Mouse (Mus musculus) heart, embryonic 10.5 days (tissue): ENCODE results near the gene Gm28038. TPM values are rescaled to one million over a fixed set of nuclear protein-coding genes. Genes with fewer than 3 reads are reported as not detected.

Experiments
- DNase-seq: peaks from one replicate; pipeline ENCODE4 v3.0.0-alpha.2; 2017; ENCODE audit warnings: low spot score
- H3K27ac ChIP-seq: fragments of 300-500 bp; sonication (generic); 2 replicates; pipeline ENCODE4 v1.5.1; 2016; ENCODE audit warnings: mild to moderate bottlenecking
- H3K27me3 ChIP-seq: fragments of 300-500 bp; sonication (generic); 2 replicates; pipeline ENCODE4 v1.6.1; 2016; ENCODE audit warnings: mild to moderate bottlenecking; ENCODE audit not compliant: poor library complexity, insufficient read depth, severe bottlenecking
- H3K36me3 ChIP-seq: fragments of 300-500 bp; sonication (generic); 2 replicates; pipeline ENCODE4 v1.6.1; 2016; ENCODE audit warnings: mild to moderate bottlenecking, moderate library complexity
- H3K4me1 ChIP-seq: fragments of 300-500 bp; sonication (generic); 2 replicates; pipeline ENCODE4 v1.6.1; 2016; ENCODE audit warnings: mild to moderate bottlenecking
- H3K4me3 ChIP-seq: fragments of 300-500 bp; sonication (generic); 2 replicates; pipeline ENCODE4 v1.5.1; 2016; ENCODE audit warnings: mild to moderate bottlenecking, moderate library complexity
- H3K9me3 ChIP-seq: fragments of 300-500 bp; sonication (generic); 2 replicates; pipeline ENCODE4 v1.6.1; 2016; ENCODE audit warnings: mild to moderate bottlenecking, moderate library complexity
- WGBS: fragments of 180-500 bp; shearing (Covaris S2); methylation state at CpG from one replicate; pipeline ENCODE4 v1.1.7; 2016; 5-methylcytosine and 5-hydroxymethylcytosine counted together
- polyA plus RNA-seq: library from polyadenylated mRNA; unstranded; fragments of >200 nt; fragmentation: Nextera tagmentation; extraction: Ambion mirVana; gene quantifications from 2 replicates; pipeline ENCODE4 v1.2.1, GENCODE M21; 2016

Gm28038 gene
- polyA plus RNA-seq, 1 experiment from 2014 or later: not detected

GRCm38 (mm10) chr2:30261064-30261736 lies 19.6 kb upstream of the Gm28038 start:
- Histone ChIP-seq H3K9me3 (no peaks in the 10 kb centered on the region), H3K27me3 (no peaks in the 10 kb centered on the region), H3K4me1 (peaks cover 49% of the 10 kb centered on the region), H3K27ac (no peak overlapping the region), H3K4me3 (no peak overlapping the region), H3K36me3 (peaks cover 85% of the 10 kb centered on the region)
- 82% methylated on average over 4 of the region's 4 CpGs for WGBS
- no peak for DNase-seq

GRCm38 (mm10) chr2:30261921-30262839 lies 18.7 kb upstream of the Gm28038 start:
- no peak overlapping the region for H3K4me3 ChIP-seq
- H3K27ac ChIP-seq: peak overlapping the region; percentile 24; the same call in 1 of the 2 replicates
- peaks cover 75% of the 10 kb centered on the region for H3K36me3 ChIP-seq
- DNase-seq: no peak
- WGBS: 89% methylated on average over 18 of the region's 18 CpGs
- no peaks in the 10 kb centered on the region for H3K27me3 ChIP-seq
- peaks cover 58% of the 10 kb centered on the region for H3K4me1 ChIP-seq
- no peaks in the 10 kb centered on the region for H3K9me3 ChIP-seq

- Histone ChIP-seq H3K4me1 (peaks cover 53% of the 10 kb centered on the region), H3K4me3 (no peak overlapping the region), H3K9me3 (no peaks in the 10 kb centered on the region), H3K27ac (no peak overlapping the region), H3K27me3 (no peaks in the 10 kb centered on the region), H3K36me3 (peaks cover 67% of the 10 kb centered on the region)
- no peak for DNase-seq
- 57% methylated on average over 4 of the region's 4 CpGs for WGBS
These were observed 17.9 kb upstream of the Gm28038 start for GRCm38 (mm10) chr2:30262840-30263441.

DNA sequence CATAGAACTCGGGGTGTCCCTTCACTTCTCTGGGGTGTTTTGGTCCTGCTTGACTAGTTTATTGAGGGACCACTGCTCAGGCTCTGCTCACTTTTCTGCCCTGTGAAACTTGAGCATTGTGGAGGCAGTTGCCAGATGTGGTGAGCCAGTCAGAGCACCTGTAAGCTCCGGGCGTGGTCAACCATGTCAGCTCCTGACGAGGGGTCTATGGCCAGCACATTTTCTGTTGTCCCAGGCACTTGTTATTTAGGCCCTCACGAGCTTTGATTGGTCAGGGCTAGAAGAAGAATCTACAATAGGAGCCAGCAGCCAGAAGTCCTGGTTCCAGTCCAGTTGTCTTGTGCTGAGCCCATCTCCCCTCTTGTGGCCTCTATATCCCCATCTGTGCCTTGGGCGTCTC lies 17.0 kb upstream of the Gm28038 start:
- H3K27ac ChIP-seq: 0 out of 2 replicates have a peak overlapping the region, but pooled peaks have one; percentile 10
- H3K27me3 ChIP-seq: no peaks in the 10 kb centered on the region
- no peak for DNase-seq
- 87% methylated on average over 6 of the region's 6 CpGs for WGBS
- peaks cover 58% of the 10 kb centered on the region for H3K36me3 ChIP-seq
- H3K4me1 ChIP-seq: peaks cover 48% of the 10 kb centered on the region
- H3K4me3 ChIP-seq: no peak overlapping the region
- no peaks in the 10 kb centered on the region for H3K9me3 ChIP-seq

- no peak for DNase-seq
- Histone ChIP-seq H3K4me3 (no peak overlapping the region), H3K27me3 (no peaks in the 10 kb centered on the region), H3K4me1 (peaks cover 43% of the 10 kb centered on the region), H3K36me3 (peaks cover 48% of the 10 kb centered on the region), H3K9me3 (no peaks in the 10 kb centered on the region), H3K27ac (peak overlapping the region; percentile 85)
- WGBS: 73% methylated on average over 7 of the region's 7 CpGs
These were observed 15.9 kb upstream of the Gm28038 start for GRCm38 (mm10) chr2:30264671-30265519.

GRCm38 (mm10) chr2:30265767-30266253 lies 15.0 kb upstream of the Gm28038 start, which contains the start of gene Phyhd1:
TSS of gene Phyhd1 (plus strand) at chr2:30266203.
- Histone ChIP-seq H3K4me1 (peaks cover 46% of the 10 kb centered on the region), H3K27ac (peak within 1 kb of the TSS; percentile 85), H3K36me3 (peaks cover 38% of the 10 kb centered on the region), H3K27me3 (no peaks in the 10 kb centered on the region), H3K9me3 (no peaks in the 10 kb centered on the region), H3K4me3 (peak within 1 kb of the TSS; percentile 29)
- 23% methylated on average over 5 of the region's 5 CpGs for WGBS
- DNase-seq: no peak

- 18% methylated on average over 4 of the region's 4 CpGs for WGBS
- H3K4me3 ChIP-seq: peak overlapping the region; percentile 29
These were observed 14.4 kb upstream of the Gm28038 start for GRCm38 (mm10) chr2:30266392-30266941.

DNA sequence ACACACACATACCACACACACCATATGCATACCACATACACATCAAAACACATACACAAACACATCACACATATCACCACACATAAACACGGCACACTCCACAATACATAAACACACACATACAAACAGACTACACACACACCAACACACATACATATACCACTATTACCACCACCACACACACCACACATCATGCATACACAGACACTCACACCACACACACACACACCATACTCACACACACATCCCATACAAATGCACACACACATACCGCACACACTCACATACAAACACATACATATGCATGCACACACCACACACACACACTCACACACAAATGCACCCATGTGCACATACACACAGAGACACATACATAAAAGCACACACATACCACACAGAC lies 13.4 kb upstream of the Gm28038 start:
- H3K4me1 ChIP-seq: peaks cover 46% of the 10 kb centered on the region
- H3K4me3 ChIP-seq: no peak overlapping the region
- peaks cover 22% of the 10 kb centered on the region for H3K36me3 ChIP-seq
- H3K9me3 ChIP-seq: no peaks in the 10 kb centered on the region
- no peaks in the 10 kb centered on the region for H3K27me3 ChIP-seq
- 93% methylated on average over 2 of the region's 2 CpGs for WGBS
- no peak for DNase-seq
- H3K27ac ChIP-seq: no peak overlapping the region

More at GRCm38 (mm10) chr2:30266392-30266941, 14.4 kb upstream of the Gm28038 start:
- Histone ChIP-seq H3K9me3 (no peaks in the 10 kb centered on the region), H3K36me3 (peaks cover 32% of the 10 kb centered on the region), H3K4me1 (peaks cover 46% of the 10 kb centered on the region), H3K27me3 (no peaks in the 10 kb centered on the region), H3K27ac (peak overlapping the region; percentile 85)
- DNase-seq: no peak

DNA sequence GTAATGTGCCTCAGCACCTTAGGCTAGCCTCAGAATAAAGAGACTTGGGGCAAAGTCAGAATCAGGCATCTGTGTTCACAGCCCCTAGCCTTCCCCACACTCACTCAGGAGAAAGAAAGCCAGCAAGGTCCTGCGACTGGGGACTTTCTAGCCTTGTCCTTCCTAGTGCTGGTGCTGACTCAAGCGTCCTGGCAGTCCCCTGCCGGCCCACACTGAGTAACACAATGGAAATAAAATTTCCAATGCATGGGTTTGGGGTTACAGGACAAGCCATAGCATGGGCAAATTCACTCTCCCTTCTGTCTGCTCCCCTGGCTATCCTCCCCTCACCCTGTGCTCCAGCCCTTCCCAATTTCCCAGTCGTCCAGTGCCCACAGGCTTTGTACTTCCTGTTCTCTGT lies 12.5 kb upstream of the Gm28038 start:
- no peak for DNase-seq
- peak overlapping the region; percentile 52 for H3K27ac ChIP-seq

DNA sequence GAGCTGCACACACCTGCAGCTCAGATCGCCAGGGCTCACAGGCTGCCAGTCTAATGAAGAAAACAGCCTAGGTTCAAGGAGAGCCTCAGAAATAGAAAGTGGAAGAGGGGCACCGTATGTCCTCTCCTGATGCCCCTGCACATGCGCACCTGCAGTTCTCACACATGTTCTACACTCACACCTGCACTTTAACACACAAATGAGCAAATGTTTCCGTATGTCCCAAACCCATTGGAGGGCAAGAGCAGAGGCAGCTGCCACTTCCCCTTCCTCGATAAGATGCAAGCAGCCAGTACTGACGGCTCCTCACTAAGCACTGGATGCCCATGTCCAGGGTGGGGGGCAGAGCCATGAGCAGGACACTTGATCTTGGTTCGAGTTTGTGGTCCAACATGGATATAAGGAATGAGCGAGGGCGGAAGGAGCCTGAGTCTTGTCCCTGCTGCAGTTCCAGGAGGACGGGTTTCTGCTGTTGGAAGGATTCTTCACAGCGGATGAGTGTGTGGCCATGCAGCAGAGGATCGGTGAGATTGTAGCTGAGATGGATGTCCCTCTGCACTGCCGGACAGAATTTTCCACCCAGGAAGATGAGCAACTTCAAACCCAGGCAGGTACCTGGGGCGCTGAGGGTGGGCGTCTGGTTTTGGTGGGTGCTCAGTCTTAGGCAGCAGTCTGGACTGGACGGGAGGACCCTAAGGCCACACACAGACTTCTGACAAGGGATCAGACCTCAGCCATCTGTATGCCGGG lies 11.4 kb upstream of the Gm28038 start:
- H3K36me3 ChIP-seq: peaks cover 8% of the 10 kb centered on the region
- H3K4me3 ChIP-seq: no peak overlapping the region
- H3K4me1 ChIP-seq: peaks cover 40% of the 10 kb centered on the region
- WGBS: 86% methylated on average over 17 of the region's 17 CpGs
- H3K9me3 ChIP-seq: no peaks in the 10 kb centered on the region
- H3K27ac ChIP-seq: peak overlapping the region; percentile 47; the same call in 1 of the 2 replicates
- no peaks in the 10 kb centered on the region for H3K27me3 ChIP-seq
- no peak for DNase-seq

More for the DNA sequence above, 12.5 kb upstream of the Gm28038 start:
- Histone ChIP-seq H3K4me1 (peaks cover 42% of the 10 kb centered on the region), H3K4me3 (no peak overlapping the region), H3K36me3 (peaks cover 18% of the 10 kb centered on the region), H3K27me3 (no peaks in the 10 kb centered on the region), H3K9me3 (no peaks in the 10 kb centered on the region)
- WGBS: 46% methylated on average over 4 of the region's 4 CpGs

DNA sequence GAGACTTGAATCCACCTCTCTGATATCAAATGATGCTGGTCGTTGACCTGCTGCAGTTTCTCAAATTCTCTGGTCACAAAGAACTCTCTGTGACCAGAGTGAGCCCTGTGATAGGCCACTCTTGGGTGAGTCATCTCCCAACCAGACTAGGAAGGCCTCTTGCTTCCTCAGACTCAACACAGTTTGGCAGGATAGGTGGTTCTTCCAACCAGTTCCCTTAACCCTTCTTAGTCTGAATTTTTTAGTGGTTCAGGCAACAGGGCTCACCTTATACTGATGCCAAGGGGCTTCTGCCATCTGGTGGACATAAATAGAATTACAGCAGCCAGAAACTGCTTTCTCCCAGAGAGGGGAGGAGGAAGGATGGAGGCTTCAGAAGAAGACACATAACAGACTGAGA lies 10.7 kb upstream of the Gm28038 start:
- WGBS: 33% methylated on average over 1 of the region's 1 CpGs
- no peak overlapping the region for H3K4me3 ChIP-seq
- H3K4me1 ChIP-seq: peaks cover 33% of the 10 kb centered on the region
- H3K27me3 ChIP-seq: no peaks in the 10 kb centered on the region
- DNase-seq: no peak
- peaks cover 3% of the 10 kb centered on the region; the same call in 1 of the 2 replicates for H3K36me3 ChIP-seq
- 0 out of 2 replicates have a peak overlapping the region, but pooled peaks have one; percentile 47 for H3K27ac ChIP-seq
- no peaks in the 10 kb centered on the region for H3K9me3 ChIP-seq
